Mouse (Mus musculus) forebrain, postnatal 0 days (tissue): Measurements from ENCODE around the gene Ddx31. TPM values are rescaled to one million over a fixed set of nuclear protein-coding genes. Genes with fewer than 3 reads are reported as not detected.

Experiments used
- ATAC-seq: fragments of 200-750 bp; cut with Nextera tagmentation; 2 replicates; pipeline ENCODE4 v1.8.0; 2017; ENCODE audit warnings: mild to moderate bottlenecking, moderate library complexity
- DNase-seq: peaks from one replicate; pipeline ENCODE4 v3.0.0-alpha.2; 2015
- H3K27ac ChIP-seq: fragments of 300-500 bp; sonication (generic); 2 replicates; pipeline ENCODE4 v1.5.1; 2014; ENCODE audit warnings: low read depth, mild to moderate bottlenecking, antibody characterized with exemption, low read length, moderate library complexity, mixed read lengths
- H3K27me3 ChIP-seq: fragments of 300-500 bp; sonication (generic); 2 replicates; pipeline ENCODE4 v1.6.1; 2014; ENCODE audit warnings: mild to moderate bottlenecking, low read length, mixed read lengths; ENCODE audit not compliant: insufficient read depth
- H3K36me3 ChIP-seq: fragments of 300-500 bp; sonication (generic); 2 replicates; pipeline ENCODE4 v1.6.1; 2014; ENCODE audit warnings: mild to moderate bottlenecking, moderate library complexity; ENCODE audit not compliant: insufficient read depth
- H3K4me1 ChIP-seq: fragments of 300-500 bp; sonication (generic); 2 replicates; pipeline ENCODE4 v1.6.1; 2014; ENCODE audit warnings: antibody characterized with exemption; ENCODE audit not compliant: insufficient read depth
- H3K4me2 ChIP-seq: fragments of 300-500 bp; sonication (generic); 2 replicates; pipeline ENCODE4 v1.6.1; 2014; ENCODE audit warnings: low read depth, mild to moderate bottlenecking, moderate library complexity
- H3K4me3 ChIP-seq: fragments of 300-500 bp; sonication (generic); 2 replicates; pipeline ENCODE4 v1.5.1; 2014; ENCODE audit warnings: low read depth, low read length, mixed read lengths
- H3K9ac ChIP-seq: fragments of 300-500 bp; sonication (generic); 2 replicates; pipeline ENCODE4 v1.6.1; 2014; ENCODE audit warnings: mild to moderate bottlenecking
- H3K9me3 ChIP-seq: fragments of 300-500 bp; sonication (generic); 2 replicates; pipeline ENCODE4 v1.6.1; 2016; ENCODE audit warnings: low read length
- CTCF ChIP-seq: sonication (generic); IDR thresholded peaks from 2 replicates; pipeline ENCODE4 v1.5.1; 2016; ENCODE audit warnings: antibody characterized with exemption, control low read depth, low read depth
- WGBS: fragments of 180-500 bp; shearing (Covaris S2); extraction: QIAGEN DNeasy Blood & Tissue Kit; methylation state at CpG from one replicate; pipeline ENCODE4 v1.1.7; 2014; 5-methylcytosine and 5-hydroxymethylcytosine counted together
- polyA plus RNA-seq: library from polyadenylated mRNA; unstranded; fragments of >200 nt; fragmentation: Nextera tagmentation; extraction: Ambion mirVana; gene quantifications from 2 replicates; pipeline ENCODE4 v1.2.1, GENCODE M21; 2015
- total RNA-seq: library from RNA; depleted of rRNA; stranded (reverse); fragments of >200 nt; gene quantifications from 2 replicates; pipeline ENCODE4 v1.2.3, GENCODE M21; 2014

The Ddx31 gene
- total and polyA plus RNA-seq, 2 experiments from 2014 or later: 10.0 to 22.3 TPM

GRCm38 (mm10) chr2:28911331-28912038 lies 71.3 kb downstream of the Ddx31 start:
- WGBS: 3% methylated on average over 44 of the region's 44 CpGs
- DNase-seq (peak; percentile 20), ATAC-seq (no peak)
- H3K27ac ChIP-seq: no peak overlapping the region
- no peak overlapping the region for H3K9ac ChIP-seq
- H3K4me3 ChIP-seq: no peak overlapping the region
- no peak overlapping the region; the same call in 1 of the 2 replicates for H3K4me2 ChIP-seq
- 0 out of 2 replicates have a peak, but pooled peaks cover 3% of the 10 kb centered on the region for H3K36me3 ChIP-seq
- no peak for TF ChIP-seq CTCF
- peaks cover 90% of the 10 kb centered on the region for H3K27me3 ChIP-seq
- H3K4me1 ChIP-seq: 0 out of 2 replicates have a peak, but pooled peaks cover 6% of the 10 kb centered on the region
- no peaks in the 10 kb centered on the region for H3K9me3 ChIP-seq

- DNase-seq (peak; percentile 75), ATAC-seq (no peak)
- Histone ChIP-seq H3K27me3 (peaks cover 92% of the 10 kb centered on the region), H3K9me3 (no peaks in the 10 kb centered on the region), H3K9ac (no peak overlapping the region), H3K4me2 (no peak overlapping the region), H3K4me3 (no peak overlapping the region), H3K36me3 (no peaks in the 10 kb centered on the region), H3K27ac (no peak overlapping the region), H3K4me1 (0 out of 2 replicates have a peak, but pooled peaks cover 6% of the 10 kb centered on the region)
- TF ChIP-seq CTCF: no peak
- WGBS: 2% methylated on average over 33 of the region's 33 CpGs
Measured at GRCm38 (mm10) chr2:28912039-28912700, 72.0 kb downstream of the Ddx31 start.

DNA sequence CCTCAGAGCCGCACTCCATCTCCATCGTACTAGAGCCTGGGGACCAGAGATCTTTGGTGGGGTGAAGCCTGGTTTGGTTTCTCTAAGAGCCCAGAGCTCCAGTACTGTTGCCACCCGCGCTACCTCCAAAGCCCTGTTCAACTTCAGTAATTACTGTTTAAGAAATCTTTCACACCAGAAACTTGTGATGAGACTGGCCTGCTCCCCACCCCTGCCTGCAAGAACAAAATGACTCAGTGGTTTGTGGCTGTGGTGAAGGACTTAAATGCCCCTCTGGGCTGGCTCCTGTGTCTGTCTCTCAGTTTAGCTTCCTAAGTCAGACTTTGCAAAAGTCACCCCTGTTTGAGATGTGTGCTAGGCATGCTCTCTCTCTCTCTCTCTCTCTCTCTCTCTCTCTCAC lies 72.8 kb downstream of the Ddx31 start:
- Histone ChIP-seq H3K9ac (no peak overlapping the region), H3K36me3 (no peaks in the 10 kb centered on the region), H3K27me3 (peaks cover 85% of the 10 kb centered on the region), H3K4me3 (no peak overlapping the region), H3K4me1 (0 out of 2 replicates have a peak, but pooled peaks cover 6% of the 10 kb centered on the region), H3K27ac (no peak overlapping the region), H3K4me2 (no peak overlapping the region), H3K9me3 (no peaks in the 10 kb centered on the region)
- WGBS: 2% methylated on average over 4 of the region's 4 CpGs
- no peak for TF ChIP-seq CTCF
- peak; percentile 8 for DNase-seq
- no peak for ATAC-seq

GRCm38 (mm10) chr2:28914121-28914520 lies 73.9 kb downstream of the Ddx31 start:
- Histone ChIP-seq H3K9ac (no peak overlapping the region), H3K4me2 (no peak overlapping the region), H3K27me3 (peaks cover 78% of the 10 kb centered on the region), H3K4me1 (0 out of 2 replicates have a peak, but pooled peaks cover 6% of the 10 kb centered on the region), H3K4me3 (no peak overlapping the region), H3K27ac (no peak overlapping the region), H3K9me3 (no peaks in the 10 kb centered on the region), H3K36me3 (no peaks in the 10 kb centered on the region)
- no peak for ATAC-seq
- TF ChIP-seq CTCF: no peak
- no peak for DNase-seq
- WGBS: 3% methylated on average over 2 of the region's 2 CpGs

- TF ChIP-seq CTCF: no peak
- H3K27me3 ChIP-seq: peaks cover 77% of the 10 kb centered on the region
- no peaks in the 10 kb centered on the region for H3K9me3 ChIP-seq
- no peak overlapping the region for H3K4me2 ChIP-seq
- DNase-seq: no peak
- 0 out of 2 replicates have a peak, but pooled peaks cover 6% of the 10 kb centered on the region for H3K4me1 ChIP-seq
- no peak overlapping the region for H3K4me3 ChIP-seq
- no peak overlapping the region for H3K27ac ChIP-seq
- H3K36me3 ChIP-seq: no peaks in the 10 kb centered on the region
- H3K9ac ChIP-seq: no peak overlapping the region
- ATAC-seq: no peak
- 7% methylated on average over 22 of the region's 22 CpGs for WGBS
Measured at GRCm38 (mm10) chr2:28915104-28915738, 75.0 kb downstream of the Ddx31 start.

DNA sequence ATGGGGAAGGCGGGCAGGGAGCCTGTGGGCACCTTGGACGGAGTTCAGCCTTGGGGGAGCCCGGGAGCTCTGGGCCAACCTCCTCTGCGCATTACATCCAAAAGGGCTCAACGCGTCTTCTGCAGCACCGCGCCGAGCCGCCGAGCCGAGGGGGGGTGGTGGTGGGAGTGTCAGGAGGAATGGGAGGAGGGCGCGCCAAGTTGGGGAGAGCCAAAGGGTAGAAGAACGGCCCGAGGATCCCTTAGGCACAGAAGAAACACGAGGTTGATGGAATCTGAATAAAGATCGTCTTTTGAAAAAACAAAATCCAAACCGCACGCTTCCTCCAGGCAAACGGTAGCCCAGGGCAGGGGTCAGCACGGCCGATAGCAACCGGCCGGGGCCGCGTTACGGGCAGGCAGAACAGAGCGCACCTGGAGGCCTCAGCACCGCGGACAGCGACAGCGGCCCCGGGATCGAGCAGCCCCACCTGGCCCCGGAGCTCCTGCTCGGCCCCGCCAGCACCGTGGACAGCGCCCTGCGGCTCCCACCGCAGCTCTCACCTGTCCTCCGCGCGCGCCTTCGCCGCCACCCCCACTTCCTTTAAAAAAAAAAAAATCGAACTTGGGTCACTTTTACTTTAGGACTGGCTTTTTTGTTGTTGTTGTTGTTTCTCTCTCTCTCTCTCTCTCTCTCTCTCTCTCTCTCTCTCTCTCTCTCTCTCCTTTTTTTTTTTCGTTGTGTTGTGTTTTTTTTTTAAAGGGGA lies 75.7 kb downstream of the Ddx31 start:
- Histone ChIP-seq H3K36me3 (no peaks in the 10 kb centered on the region), H3K4me3 (no peak overlapping the region), H3K4me1 (0 out of 2 replicates have a peak, but pooled peaks cover 6% of the 10 kb centered on the region), H3K27ac (no peak overlapping the region), H3K4me2 (no peak overlapping the region), H3K27me3 (peaks cover 76% of the 10 kb centered on the region), H3K9ac (no peak overlapping the region), H3K9me3 (no peaks in the 10 kb centered on the region)
- no peak for TF ChIP-seq CTCF
- WGBS: 4% methylated on average over 50 of the region's 50 CpGs
- ATAC-seq (no peak), DNase-seq (no peak)
